Mouse (Mus musculus) bone marrow, adult 2 months (tissue): ENCODE data around the gene Khnyn.

Source experiments
- CTCF ChIP-seq: fragments of 200-500 bp; IDR thresholded peaks from 2 replicates; pipeline ENCODE4 v1.5.1; 2011; ENCODE audit warnings: low read length, control low read depth; ENCODE audit not compliant: control insufficient read depth, insufficient read depth
- POLR2A ChIP-seq: fragments of 200-500 bp; IDR thresholded peaks from 2 replicates; pipeline ENCODE4 v1.6.1; 2011; ENCODE audit warnings: low read depth, mild to moderate bottlenecking, control low read depth, low read length, borderline replicate concordance; ENCODE audit not compliant: control insufficient read depth

DNA sequence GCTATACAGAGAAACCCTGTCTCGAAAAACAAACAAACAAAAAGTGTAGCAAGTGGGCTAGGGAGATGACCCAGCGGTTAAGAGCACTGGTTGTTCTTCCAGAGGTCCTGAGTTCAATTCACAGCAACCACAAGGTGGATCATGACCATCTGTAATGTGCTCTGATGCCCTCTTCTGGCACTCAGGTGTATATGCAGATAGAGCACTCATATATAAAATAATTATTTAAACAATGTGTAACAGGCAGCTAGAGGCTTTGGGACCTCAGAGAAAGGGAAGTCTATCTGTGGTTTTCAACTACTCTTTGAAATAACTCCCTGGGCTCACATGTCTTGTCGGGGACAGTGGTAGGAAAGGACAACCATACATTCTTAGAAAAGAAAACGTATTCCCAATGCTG lies 46.0 kb upstream of the Khnyn start:
- TF ChIP-seq CTCF (no peak), POLR2A (no peak)
